Mouse (Mus musculus) limb, embryonic 10.5 days (tissue): ENCODE data around the gene H2afb1. TPM values are rescaled to one million over a fixed set of nuclear protein-coding genes. Genes with fewer than 3 reads are reported as not detected.
"Not testable (repeated sequence)": the region's sequence is repeated elsewhere in the genome, so short reads cannot be mapped to it uniquely, and the experiment has no call there.

Source experiments
- DNase-seq: peaks from one replicate; pipeline ENCODE4 v3.0.0-alpha.2; 2017; ENCODE audit warnings: low spot score
- H3K27ac ChIP-seq: fragments of 300-500 bp; sonication (generic); 2 replicates; pipeline ENCODE4 v1.5.1; 2016; ENCODE audit warnings: mild to moderate bottlenecking
- H3K27me3 ChIP-seq: fragments of 300-500 bp; sonication (generic); 2 replicates; pipeline ENCODE4 v1.6.1; 2016; ENCODE audit warnings: low read depth, mild to moderate bottlenecking; ENCODE audit not compliant: poor library complexity, severe bottlenecking
- H3K36me3 ChIP-seq: fragments of 300-500 bp; sonication (generic); 2 replicates; pipeline ENCODE4 v1.6.1; 2016; ENCODE audit warnings: mild to moderate bottlenecking, moderate library complexity
- H3K4me1 ChIP-seq: fragments of 300-500 bp; sonication (generic); 2 replicates; pipeline ENCODE4 v1.6.1; 2016
- H3K4me3 ChIP-seq: fragments of 300-500 bp; sonication (generic); 2 replicates; pipeline ENCODE4 v1.5.1; 2016; ENCODE audit warnings: mild to moderate bottlenecking, moderate library complexity
- H3K9me3 ChIP-seq: fragments of 300-500 bp; sonication (generic); replicated peaks from 2 replicates; pipeline ENCODE4 v1.6.1; 2016; ENCODE audit warnings: mild to moderate bottlenecking
- WGBS: fragments of 180-500 bp; shearing (Covaris S2); methylation state at CpG from one replicate; pipeline ENCODE4 v1.1.7; 2016; 5-methylcytosine and 5-hydroxymethylcytosine counted together
- polyA plus RNA-seq: library from polyadenylated mRNA; unstranded; fragments of >200 nt; fragmentation: Nextera tagmentation; extraction: Ambion mirVana; gene quantifications from 2 replicates; pipeline ENCODE4 v1.2.1, GENCODE M21; 2016

Gene H2afb1
- not detected in 2 replicates for polyA plus RNA-seq

DNA sequence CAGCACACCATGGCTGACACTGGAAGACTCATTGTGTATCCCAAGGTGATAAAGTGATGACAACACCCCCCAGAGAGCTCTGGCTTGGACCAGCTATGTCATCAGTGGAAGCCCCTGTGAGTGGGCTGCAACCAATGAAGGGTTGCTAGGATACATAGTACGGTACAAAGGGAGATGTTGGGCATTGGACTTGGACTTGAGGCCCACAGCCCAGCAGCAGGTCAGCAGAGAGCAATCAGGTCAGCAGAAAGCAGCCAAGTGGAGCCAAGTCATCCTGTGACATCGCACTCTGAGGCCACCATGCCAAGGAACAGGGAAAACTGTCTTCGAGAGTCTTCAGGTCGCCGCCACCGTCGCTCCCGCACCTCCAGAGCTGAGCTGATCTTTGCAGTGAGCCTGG lies at the start of gene H2afb1:
H2afb1 (plus strand) TSS at position 301 of the 400 bp plus-strand sequence.
- H3K27ac ChIP-seq, H3K9me3 ChIP-seq, H3K4me3 ChIP-seq, DNase-seq, H3K27me3 ChIP-seq, H3K4me1 ChIP-seq, H3K36me3 ChIP-seq: not testable (repeated sequence)
- 88% methylated on average over 8 of the region's 8 CpGs for WGBS

DNA sequence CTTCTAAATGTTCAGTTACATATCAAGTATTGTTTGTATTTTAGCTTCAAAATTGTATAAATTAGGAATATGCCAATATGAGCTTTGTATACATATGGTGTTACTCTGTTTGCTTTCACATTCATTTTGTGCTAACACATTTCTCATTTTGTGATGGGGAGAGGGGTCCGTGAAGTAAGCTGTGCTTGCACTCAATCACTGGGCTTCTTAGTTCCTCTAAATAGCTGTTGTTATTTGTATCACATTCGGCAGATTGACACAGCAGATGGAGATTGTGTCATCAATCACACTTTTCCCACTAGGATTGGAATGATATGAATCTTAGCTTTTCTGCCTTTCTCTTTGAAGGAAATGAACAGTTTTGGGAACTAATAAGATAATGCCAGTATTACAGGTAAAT lies 21.5 kb downstream of the H2afb1 start:
- Histone ChIP-seq H3K9me3 (no peaks in the 10 kb centered on the region), H3K4me3 (no peak overlapping the region), H3K36me3 (no peaks in the 10 kb centered on the region), H3K27ac (no peak overlapping the region), H3K27me3 (no peaks in the 10 kb centered on the region), H3K4me1 (no peaks in the 10 kb centered on the region)
- 91% methylated on average over 2 of the region's 2 CpGs for WGBS
- DNase-seq = no peak
